Mouse (Mus musculus): Measurements from ENCODE around the gene Prkca. TPM values are rescaled to one million over a fixed set of nuclear protein-coding genes. Genes with fewer than 3 reads are reported as not detected.

Prkca gene
- polyA plus RNA-seq, 1 experiment from 2014 or later = 7.4 TPM

DNA sequence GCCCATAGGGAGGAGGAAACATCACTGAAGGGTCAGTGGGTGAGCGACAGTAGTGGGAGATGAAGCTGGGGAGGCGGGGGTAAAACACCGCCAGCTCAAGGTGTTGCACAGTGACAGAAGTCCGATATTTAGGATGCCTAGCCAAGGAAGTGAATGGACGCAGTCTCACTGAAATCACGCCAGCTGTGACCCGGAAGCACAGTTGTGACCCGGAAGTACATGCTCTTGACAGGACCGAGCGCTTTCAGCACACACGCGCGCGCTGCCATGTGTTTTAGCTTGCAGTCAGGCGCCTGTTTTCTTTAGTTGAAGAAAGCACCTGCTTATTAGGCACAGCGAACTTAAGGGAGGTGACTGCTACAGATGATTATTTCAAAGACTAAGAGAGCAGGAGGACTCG lies 304.0 kb downstream of the Prkca start:
- Histone ChIP-seq H3K36me3 (ENCODE audit: control insufficient read depth, insufficient read depth, low read length) (no peaks in the 10 kb centered on the region), H3K27me3 (replicated peaks; ENCODE audit: control insufficient read depth, insufficient read depth, low read length) (no peaks in the 10 kb centered on the region), H3K4me3 (ENCODE audit: low read length) (no peak overlapping the region), H3K27ac (ENCODE audit: low read depth, low read length) (no peak overlapping the region), H3K9ac (ENCODE audit: low read depth, low read length) (no peak overlapping the region), H3K4me1 (ENCODE audit: control insufficient read depth, insufficient read depth, low read depth, low read length) (no peaks in the 10 kb centered on the region), H3K9me3 (ENCODE audit: control insufficient read depth, low read length) (no peaks in the 10 kb centered on the region), H3K4me2 (ENCODE audit: low read length) (no peak overlapping the region)
- no peak for ATAC-seq
- 92% methylated on average over 17 of the region's 17 CpGs for WGBS

- no peak overlapping the region for H3K9ac ChIP-seq (ENCODE audit: low read depth, low read length)
- no peaks in the 10 kb centered on the region for H3K4me1 ChIP-seq (ENCODE audit: control insufficient read depth, insufficient read depth, low read depth, low read length)
- no peak overlapping the region for H3K27ac ChIP-seq (ENCODE audit: low read depth, low read length)
- 86% methylated on average over 12 of the region's 12 CpGs for WGBS
- H3K36me3 ChIP-seq (ENCODE audit: control insufficient read depth, insufficient read depth, low read length) = no peaks in the 10 kb centered on the region
- H3K9me3 ChIP-seq (ENCODE audit: control insufficient read depth, low read length) = no peaks in the 10 kb centered on the region
- H3K27me3 ChIP-seq (replicated peaks; ENCODE audit: control insufficient read depth, insufficient read depth, low read length) = no peaks in the 10 kb centered on the region
- no peak for ATAC-seq
- no peak overlapping the region for H3K4me2 ChIP-seq (ENCODE audit: low read length)
- no peak overlapping the region for H3K4me3 ChIP-seq (ENCODE audit: low read length)
These were observed 304.7 kb downstream of the Prkca start for GRCm38 (mm10) chr11:108038989-108039388.

GRCm38 (mm10) chr11:108036339-108036738 lies 307.4 kb downstream of the Prkca start:
- no peak for ATAC-seq
- Histone ChIP-seq H3K9ac (ENCODE audit: low read depth, low read length) (no peak overlapping the region), H3K4me1 (ENCODE audit: control insufficient read depth, insufficient read depth, low read depth, low read length) (no peaks in the 10 kb centered on the region), H3K4me3 (ENCODE audit: low read length) (no peak overlapping the region), H3K27me3 (replicated peaks; ENCODE audit: control insufficient read depth, insufficient read depth, low read length) (no peaks in the 10 kb centered on the region), H3K9me3 (ENCODE audit: control insufficient read depth, low read length) (no peaks in the 10 kb centered on the region), H3K36me3 (ENCODE audit: control insufficient read depth, insufficient read depth, low read length) (no peaks in the 10 kb centered on the region), H3K4me2 (ENCODE audit: low read length) (no peak overlapping the region), H3K27ac (ENCODE audit: low read depth, low read length) (no peak overlapping the region)
- WGBS = 89% methylated on average over 10 of the region's 10 CpGs

- no peak overlapping the region for H3K4me3 ChIP-seq (ENCODE audit: low read length)
- no peak overlapping the region for H3K4me2 ChIP-seq (ENCODE audit: low read length)
- H3K9me3 ChIP-seq (ENCODE audit: control insufficient read depth, low read length) = no peaks in the 10 kb centered on the region
- ATAC-seq = no peak
- H3K36me3 ChIP-seq (ENCODE audit: control insufficient read depth, insufficient read depth, low read length) = no peaks in the 10 kb centered on the region
- no peaks in the 10 kb centered on the region for H3K4me1 ChIP-seq (ENCODE audit: control insufficient read depth, insufficient read depth, low read depth, low read length)
- H3K9ac ChIP-seq (ENCODE audit: low read depth, low read length) = no peak overlapping the region
- WGBS = 86% methylated on average over 5 of the region's 5 CpGs
- H3K27me3 ChIP-seq (replicated peaks; ENCODE audit: control insufficient read depth, insufficient read depth, low read length) = no peaks in the 10 kb centered on the region
- H3K27ac ChIP-seq (ENCODE audit: low read depth, low read length) = no peak overlapping the region
These were observed 308.0 kb downstream of the Prkca start for GRCm38 (mm10) chr11:108035761-108036160.

- H3K27ac ChIP-seq (ENCODE audit: low read depth, low read length) = no peak overlapping the region
- H3K9me3 ChIP-seq (ENCODE audit: control insufficient read depth, low read length) = no peaks in the 10 kb centered on the region
- WGBS = 18% methylated on average over 7 of the region's 7 CpGs
- H3K4me1 ChIP-seq (ENCODE audit: control insufficient read depth, insufficient read depth, low read depth, low read length) = no peaks in the 10 kb centered on the region
- no peak overlapping the region for H3K4me2 ChIP-seq (ENCODE audit: low read length)
- H3K27me3 ChIP-seq (replicated peaks; ENCODE audit: control insufficient read depth, insufficient read depth, low read length) = no peaks in the 10 kb centered on the region
- ATAC-seq = no peak
- H3K4me3 ChIP-seq (ENCODE audit: low read length) = no peak overlapping the region
- no peak overlapping the region for H3K9ac ChIP-seq (ENCODE audit: low read depth, low read length)
- no peaks in the 10 kb centered on the region for H3K36me3 ChIP-seq (ENCODE audit: control insufficient read depth, insufficient read depth, low read length)
These were observed 309.4 kb downstream of the Prkca start for GRCm38 (mm10) chr11:108034376-108034775.

DNA sequence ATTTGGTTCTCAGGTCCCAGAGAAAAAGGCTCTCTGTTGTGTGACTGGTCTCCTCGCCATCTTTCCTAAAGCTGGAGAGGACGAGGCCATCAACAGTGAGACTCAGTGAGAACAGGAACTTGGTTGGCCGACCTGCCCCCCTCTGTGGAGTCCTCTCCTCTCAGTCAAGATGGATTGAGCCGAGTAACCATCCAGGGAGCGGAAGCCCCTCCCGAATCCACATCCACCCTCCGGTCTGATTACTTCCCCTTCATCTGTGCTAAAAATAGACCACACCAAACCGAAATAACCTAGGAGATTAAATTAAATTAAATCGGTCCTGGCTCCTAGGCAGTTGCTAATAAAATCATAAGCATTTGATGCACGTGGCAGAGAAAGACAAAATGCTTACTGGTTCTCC lies 311.2 kb downstream of the Prkca start:
- Histone ChIP-seq H3K4me1 (ENCODE audit: control insufficient read depth, insufficient read depth, low read depth, low read length) (no peaks in the 10 kb centered on the region), H3K9me3 (ENCODE audit: control insufficient read depth, low read length) (no peaks in the 10 kb centered on the region), H3K4me3 (ENCODE audit: low read length) (no peak overlapping the region), H3K27me3 (replicated peaks; ENCODE audit: control insufficient read depth, insufficient read depth, low read length) (no peaks in the 10 kb centered on the region), H3K27ac (ENCODE audit: low read depth, low read length) (no peak overlapping the region), H3K4me2 (ENCODE audit: low read length) (no peak overlapping the region), H3K36me3 (ENCODE audit: control insufficient read depth, insufficient read depth, low read length) (no peaks in the 10 kb centered on the region), H3K9ac (ENCODE audit: low read depth, low read length) (no peak overlapping the region)
- WGBS = 60% methylated on average over 10 of the region's 10 CpGs
- no peak for ATAC-seq

GRCm38 (mm10) chr11:108030956-108031604 lies 312.6 kb downstream of the Prkca start:
- no peaks in the 10 kb centered on the region for H3K27me3 ChIP-seq (replicated peaks; ENCODE audit: control insufficient read depth, insufficient read depth, low read length)
- no peak overlapping the region for H3K4me3 ChIP-seq (ENCODE audit: low read length)
- H3K9ac ChIP-seq (ENCODE audit: low read depth, low read length) = no peak overlapping the region
- 53% methylated on average over 10 of the region's 10 CpGs for WGBS
- no peaks in the 10 kb centered on the region for H3K4me1 ChIP-seq (ENCODE audit: control insufficient read depth, insufficient read depth, low read depth, low read length)
- no peaks in the 10 kb centered on the region for H3K36me3 ChIP-seq (ENCODE audit: control insufficient read depth, insufficient read depth, low read length)
- ATAC-seq = peak; percentile 79
- H3K27ac ChIP-seq (ENCODE audit: low read depth, low read length) = no peak overlapping the region
- H3K9me3 ChIP-seq (ENCODE audit: control insufficient read depth, low read length) = no peaks in the 10 kb centered on the region
- no peak overlapping the region for H3K4me2 ChIP-seq (ENCODE audit: low read length)

- 87% methylated on average over 11 of the region's 11 CpGs for WGBS
- no peak overlapping the region for H3K27ac ChIP-seq (ENCODE audit: low read depth, low read length)
- no peak overlapping the region for H3K4me3 ChIP-seq (ENCODE audit: low read length)
- ATAC-seq = no peak
- H3K4me1 ChIP-seq (ENCODE audit: control insufficient read depth, insufficient read depth, low read depth, low read length) = no peaks in the 10 kb centered on the region
- H3K9ac ChIP-seq (ENCODE audit: low read depth, low read length) = no peak overlapping the region
- H3K9me3 ChIP-seq (ENCODE audit: control insufficient read depth, low read length) = no peaks in the 10 kb centered on the region
- H3K27me3 ChIP-seq (replicated peaks; ENCODE audit: control insufficient read depth, insufficient read depth, low read length) = no peaks in the 10 kb centered on the region
- H3K4me2 ChIP-seq (ENCODE audit: low read length) = no peak overlapping the region
- no peaks in the 10 kb centered on the region for H3K36me3 ChIP-seq (ENCODE audit: control insufficient read depth, insufficient read depth, low read length)
These were observed 314.4 kb downstream of the Prkca start for GRCm38 (mm10) chr11:108029321-108029720.

DNA sequence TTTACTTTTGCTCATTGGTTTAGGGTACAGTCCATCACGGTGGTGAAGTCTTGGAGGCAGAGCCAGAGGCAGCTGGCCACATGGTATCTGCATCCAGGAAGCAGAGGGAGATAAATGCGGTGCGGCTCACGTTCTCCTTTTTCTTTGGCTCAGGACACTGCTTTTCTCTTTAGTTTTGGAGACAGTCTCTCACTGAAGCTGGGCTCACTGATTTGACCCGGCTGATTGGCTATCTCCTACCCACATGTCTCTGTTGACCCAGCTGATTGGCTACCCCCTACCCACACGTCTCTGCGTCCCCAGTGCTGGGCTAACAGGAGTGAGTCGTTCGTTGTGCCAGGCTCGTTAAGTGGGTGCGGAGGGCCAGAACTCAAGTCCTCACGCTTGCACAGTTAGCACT lies 315.3 kb downstream of the Prkca start:
- 67% methylated on average over 12 of the region's 12 CpGs for WGBS
- H3K4me3 ChIP-seq (ENCODE audit: low read length) = no peak overlapping the region

More for the DNA sequence above, 315.3 kb downstream of the Prkca start:
- Histone ChIP-seq H3K9me3 (ENCODE audit: control insufficient read depth, low read length) (no peaks in the 10 kb centered on the region), H3K4me1 (ENCODE audit: control insufficient read depth, insufficient read depth, low read depth, low read length) (peaks cover under 1% of the 10 kb centered on the region; the same call in 1 of the 2 replicates), H3K36me3 (ENCODE audit: control insufficient read depth, insufficient read depth, low read length) (no peaks in the 10 kb centered on the region), H3K27ac (ENCODE audit: low read depth, low read length) (no peak overlapping the region), H3K27me3 (replicated peaks; ENCODE audit: control insufficient read depth, insufficient read depth, low read length) (no peaks in the 10 kb centered on the region), H3K4me2 (ENCODE audit: low read length) (no peak overlapping the region), H3K9ac (ENCODE audit: low read depth, low read length) (no peak overlapping the region)
- ATAC-seq = no peak
